Mouse (Mus musculus): ENCODE results near the gene Epn1.

The Epn1 gene

GRCm38 (mm10) chr7:5053456-5054179, 26.4 kb upstream of the Epn1 start:
- H3K4me1 ChIP-seq (replicated peaks; ENCODE audit: low read depth, low read length), result peaks cover 63% of the 10 kb centered on the region
- TF ChIP-seq CTCF (conservative IDR thresholded peaks at IDR 0.05; ENCODE audit: low read length) (no peak), NANOG (IDR thresholded peaks at IDR 0.05; ENCODE audit: borderline replicate concordance, low read length) (no peak), POU5F1 (IDR thresholded peaks at IDR 0.05; ENCODE audit: borderline replicate concordance, low read length) (no peak)
- peaks cover under 1% of the 10 kb centered on the region; the same call in 1 of the 2 replicates for H3K36me3 ChIP-seq (ENCODE audit: insufficient read depth, low read length)
- H3K27me3 ChIP-seq (ENCODE audit: insufficient read depth, low read length), result peaks cover 77% of the 10 kb centered on the region
- no peaks in the 10 kb centered on the region for H3K9me3 ChIP-seq (ENCODE audit: low read length)
- peak overlapping the region; percentile 90 for H3K4me3 ChIP-seq (replicated peaks; ENCODE audit: low read length)

GRCm38 (mm10) chr7:5056651-5057263, 23.3 kb upstream of the Epn1 start:
- H3K4me3 ChIP-seq (replicated peaks; ENCODE audit: low read length), result peak overlapping the region; percentile 84
- no peaks in the 10 kb centered on the region for H3K9me3 ChIP-seq (ENCODE audit: low read length)
- peaks cover 70% of the 10 kb centered on the region for H3K4me1 ChIP-seq (replicated peaks; ENCODE audit: low read depth, low read length)
- peaks cover 14% of the 10 kb centered on the region; the same call in 1 of the 2 replicates for H3K36me3 ChIP-seq (ENCODE audit: insufficient read depth, low read length)
- TF ChIP-seq CTCF (conservative IDR thresholded peaks at IDR 0.05; ENCODE audit: low read length) (no peak), POU5F1 (IDR thresholded peaks at IDR 0.05; ENCODE audit: borderline replicate concordance, low read length) (no peak), NANOG (IDR thresholded peaks at IDR 0.05; ENCODE audit: borderline replicate concordance, low read length) (no peak)
- peaks cover 73% of the 10 kb centered on the region for H3K27me3 ChIP-seq (ENCODE audit: insufficient read depth, low read length)

GRCm38 (mm10) chr7:5057381-5057780, 22.7 kb upstream of the Epn1 start:
- Histone ChIP-seq H3K9me3 (ENCODE audit: low read length) (no peaks in the 10 kb centered on the region), H3K27me3 (ENCODE audit: insufficient read depth, low read length) (peaks cover 66% of the 10 kb centered on the region), H3K4me3 (replicated peaks; ENCODE audit: low read length) (peak overlapping the region; percentile 84), H3K4me1 (replicated peaks; ENCODE audit: low read depth, low read length) (peaks cover 64% of the 10 kb centered on the region), H3K36me3 (ENCODE audit: insufficient read depth, low read length) (peaks cover 14% of the 10 kb centered on the region; the same call in 1 of the 2 replicates)
- TF ChIP-seq POU5F1 (IDR thresholded peaks at IDR 0.05; ENCODE audit: borderline replicate concordance, low read length), result no peak
- TF ChIP-seq NANOG (IDR thresholded peaks at IDR 0.05; ENCODE audit: borderline replicate concordance, low read length), result no peak
- TF ChIP-seq CTCF (conservative IDR thresholded peaks at IDR 0.05; ENCODE audit: low read length), result no peak

GRCm38 (mm10) chr7:5057804-5058203, 22.2 kb upstream of the Epn1 start:
- Histone ChIP-seq H3K4me3 (replicated peaks; ENCODE audit: low read length) (peak overlapping the region; percentile 84), H3K4me1 (replicated peaks; ENCODE audit: low read depth, low read length) (peaks cover 60% of the 10 kb centered on the region), H3K36me3 (ENCODE audit: insufficient read depth, low read length) (peaks cover 14% of the 10 kb centered on the region; the same call in 1 of the 2 replicates), H3K27me3 (ENCODE audit: insufficient read depth, low read length) (peaks cover 62% of the 10 kb centered on the region), H3K9me3 (ENCODE audit: low read length) (no peaks in the 10 kb centered on the region)
- TF ChIP-seq CTCF (conservative IDR thresholded peaks at IDR 0.05; ENCODE audit: low read length) (peak; percentile 18; the same call in 1 of the 2 replicates), POU5F1 (IDR thresholded peaks at IDR 0.05; ENCODE audit: borderline replicate concordance, low read length) (no peak)

- peaks cover 55% of the 10 kb centered on the region for H3K4me1 ChIP-seq (replicated peaks; ENCODE audit: low read depth, low read length)
- H3K27me3 ChIP-seq (ENCODE audit: insufficient read depth, low read length), result peaks cover 54% of the 10 kb centered on the region
- H3K36me3 ChIP-seq (ENCODE audit: insufficient read depth, low read length), result peaks cover 14% of the 10 kb centered on the region; the same call in 1 of the 2 replicates
- H3K4me3 ChIP-seq (replicated peaks; ENCODE audit: low read length), result no peak overlapping the region
- no peak for TF ChIP-seq CTCF (conservative IDR thresholded peaks at IDR 0.05; ENCODE audit: low read length)
- no peaks in the 10 kb centered on the region for H3K9me3 ChIP-seq (ENCODE audit: low read length)
Measured at GRCm38 (mm10) chr7:5058631-5059030, 21.4 kb upstream of the Epn1 start.

GRCm38 (mm10) chr7:5059421-5059820, 20.6 kb upstream of the Epn1 start:
- Histone ChIP-seq H3K4me1 (replicated peaks; ENCODE audit: low read depth, low read length) (peaks cover 55% of the 10 kb centered on the region), H3K36me3 (ENCODE audit: insufficient read depth, low read length) (peaks cover 22% of the 10 kb centered on the region; the same call in 1 of the 2 replicates), H3K4me3 (replicated peaks; ENCODE audit: low read length) (peak overlapping the region; percentile 97; the same call in 1 of the 2 replicates), H3K27me3 (ENCODE audit: insufficient read depth, low read length) (peaks cover 46% of the 10 kb centered on the region), H3K9me3 (ENCODE audit: low read length) (no peaks in the 10 kb centered on the region)
- TF ChIP-seq CTCF (conservative IDR thresholded peaks at IDR 0.05; ENCODE audit: low read length), result no peak
- TF ChIP-seq NANOG (IDR thresholded peaks at IDR 0.05; ENCODE audit: borderline replicate concordance, low read length), result no peak

- no peak for TF ChIP-seq POU5F1 (IDR thresholded peaks at IDR 0.05; ENCODE audit: borderline replicate concordance, low read length)
- TF ChIP-seq CTCF (conservative IDR thresholded peaks at IDR 0.05; ENCODE audit: low read length), result 0 out of 2 replicates have a peak, but pooled peaks have one; percentile 16
- no peak for TF ChIP-seq NANOG (IDR thresholded peaks at IDR 0.05; ENCODE audit: borderline replicate concordance, low read length)
- H3K36me3 ChIP-seq (ENCODE audit: insufficient read depth, low read length), result peaks cover 25% of the 10 kb centered on the region
- no peaks in the 10 kb centered on the region for H3K9me3 ChIP-seq (ENCODE audit: low read length)
- peaks cover 55% of the 10 kb centered on the region for H3K4me1 ChIP-seq (replicated peaks; ENCODE audit: low read depth, low read length)
- H3K4me3 ChIP-seq (replicated peaks; ENCODE audit: low read length), result peak overlapping the region; percentile 97
- peaks cover 37% of the 10 kb centered on the region for H3K27me3 ChIP-seq (ENCODE audit: insufficient read depth, low read length)
Measured at GRCm38 (mm10) chr7:5060239-5060731, 19.8 kb upstream of the Epn1 start.

- H3K9me3 ChIP-seq (ENCODE audit: low read length), result no peaks in the 10 kb centered on the region
- H3K36me3 ChIP-seq (ENCODE audit: insufficient read depth, low read length), result peaks cover 34% of the 10 kb centered on the region
- H3K4me1 ChIP-seq (replicated peaks; ENCODE audit: low read depth, low read length), result peaks cover 60% of the 10 kb centered on the region
- TF ChIP-seq CTCF (conservative IDR thresholded peaks at IDR 0.05; ENCODE audit: low read length), result peak; percentile 51
- TF ChIP-seq NANOG (IDR thresholded peaks at IDR 0.05; ENCODE audit: borderline replicate concordance, low read length), result no peak
- peak overlapping the region; percentile 97 for H3K4me3 ChIP-seq (replicated peaks; ENCODE audit: low read length)
- H3K27me3 ChIP-seq (ENCODE audit: insufficient read depth, low read length), result peaks cover 28% of the 10 kb centered on the region
Measured at GRCm38 (mm10) chr7:5060944-5061773, 18.9 kb upstream of the Epn1 start.

Measured in E14TG2a.4 (cell line).